Mouse (Mus musculus) myocyte (in vitro differentiated cells): ENCODE data around the gene Rrnad1. TPM values are rescaled to one million over a fixed set of nuclear protein-coding genes. Genes with fewer than 3 reads are reported as not detected.
A peak's percentile ranks its signal among the peaks of the same experiment; 100 is the strongest.
"Not testable (repeated sequence)": the region's sequence is repeated elsewhere in the genome, so short reads cannot be mapped to it uniquely, and the experiment has no call there.

ENCODE experiments used
- H3K27me3 ChIP-seq: one replicate; pipeline ENCODE4 v1.6.1; 2011; ENCODE audit not compliant: control insufficient read depth, insufficient read depth, insufficient read length
- H3K36me3 ChIP-seq: one replicate; pipeline ENCODE4 v1.6.1; 2011; ENCODE audit not compliant: control insufficient read depth, insufficient read depth
- H3K4me2 ChIP-seq: one replicate; pipeline ENCODE4 v1.6.1; 2011; ENCODE audit warnings: low read depth, control low read depth
- H3K4me3 ChIP-seq: one replicate; pipeline ENCODE4 v1.5.1; 2011; ENCODE audit warnings: mild to moderate bottlenecking, control low read depth, moderate library complexity
- H3K79me2 ChIP-seq: one replicate; pipeline ENCODE4 v1.6.1; 2011; ENCODE audit not compliant: control insufficient read depth, insufficient read depth
- H3ac ChIP-seq: one replicate; pipeline ENCODE4 v1.6.1; 2011; ENCODE audit not compliant: control insufficient read depth, insufficient read length
- CEBPB ChIP-seq: IDR thresholded peaks from 2 replicates; pipeline ENCODE4 v1.6.1; 2011; ENCODE audit warnings: mild to moderate bottlenecking, moderate library complexity; ENCODE audit not compliant: poor library complexity, insufficient read depth, severe bottlenecking
- E2F4 ChIP-seq: IDR thresholded peaks from one replicate; pipeline ENCODE4 v1.6.1; 2011; ENCODE audit warnings: mild to moderate bottlenecking, control low read depth, moderate library complexity; ENCODE audit not compliant: insufficient read depth
- MAX ChIP-seq: IDR thresholded peaks from one replicate; pipeline ENCODE4 v1.6.1; 2011; ENCODE audit warnings: low read depth, mild to moderate bottlenecking, control low read depth
- MYOD1 ChIP-seq, 3 experiments: IDR thresholded peaks; one replicate each; pipeline ENCODE4 v1.6.1; 2011; ENCODE audit warnings: control low read depth in 2 of 3, low read depth in 2 of 3, mild to moderate bottlenecking in 2 of 3, moderate library complexity in 1 of 3; ENCODE audit not compliant: insufficient read length in 2 of 3, control insufficient read depth in 1 of 3
- MYOG ChIP-seq, 3 experiments: IDR thresholded peaks; one replicate each; pipeline ENCODE4 v1.6.1; 2011; ENCODE audit warnings: control low read depth in 2 of 3, low read depth in 2 of 3, mild to moderate bottlenecking in 2 of 3; ENCODE audit not compliant: insufficient read length in 2 of 3, control insufficient read depth in 1 of 3, insufficient read depth in 1 of 3
- POLR2A ChIP-seq: IDR thresholded peaks from one replicate; pipeline ENCODE4 v1.6.1; 2011; ENCODE audit warnings: low read depth, mild to moderate bottlenecking, control low read depth, moderate library complexity; ENCODE audit not compliant: insufficient read length
- POLR2AphosphoS2 ChIP-seq: IDR thresholded peaks from one replicate; pipeline ENCODE4 v1.6.1; 2011; ENCODE audit warnings: low read depth, control low read depth; ENCODE audit not compliant: insufficient read length
- REST ChIP-seq: IDR thresholded peaks from one replicate; pipeline ENCODE4 v1.6.1; 2011; ENCODE audit warnings: mild to moderate bottlenecking, control low read depth, moderate library complexity; ENCODE audit not compliant: insufficient read depth, insufficient read length
- SRF ChIP-seq: IDR thresholded peaks from one replicate; pipeline ENCODE4 v1.6.1; 2011; ENCODE audit warnings: low read depth; ENCODE audit not compliant: control insufficient read depth, insufficient read length
- TCF12 ChIP-seq: IDR thresholded peaks from one replicate; pipeline ENCODE4 v1.6.1; 2011; ENCODE audit warnings: mild to moderate bottlenecking, control low read depth; ENCODE audit not compliant: poor library complexity, insufficient read depth, severe bottlenecking
- TCF3 ChIP-seq: IDR thresholded peaks from one replicate; pipeline ENCODE4 v1.6.1; 2011; ENCODE audit warnings: low read depth, control low read depth; ENCODE audit not compliant: insufficient read length
- USF1 ChIP-seq: IDR thresholded peaks from one replicate; pipeline ENCODE4 v1.6.1; 2011; ENCODE audit warnings: low read depth, mild to moderate bottlenecking, control low read depth, moderate library complexity
- polyA plus RNA-seq: library from polyadenylated mRNA; unstranded; fragments of >200 nt; fragmentation: generic; extraction: Trizol; gene quantifications from one replicate; pipeline ENCODE4 v1.2.1, GENCODE M21; 2012; ENCODE audit warnings: missing spikeins

Gene Rrnad1
- polyA plus RNA-seq, 1 experiment = 7.0 TPM

- Histone ChIP-seq H3K79me2 (peaks cover 51% of the 10 kb centered on the region), H3ac (peak overlapping the region; percentile 95)
- no peak for TF ChIP-seq USF1
- no peak for TF ChIP-seq E2F4
- TF ChIP-seq POLR2AphosphoS2 = no peak
- peak in 1 of 3 experiments; percentile 14 for TF ChIP-seq MYOG (IDR thresholded peaks at IDR 0.05; ENCODE audit: control insufficient read depth in 1 of 3, insufficient read depth in 1 of 3, insufficient read length in 2 of 3, low read depth in 2 of 3)
- TF ChIP-seq MAX = no peak
- TF ChIP-seq POLR2A = peak; percentile 14
- peak in 2 of 3 experiments; percentile 11 to 39 for TF ChIP-seq MYOD1 (IDR thresholded peaks at IDR 0.05; ENCODE audit: control insufficient read depth in 1 of 3, insufficient read length in 2 of 3, low read depth in 2 of 3)
Measured at GRCm38 (mm10) chr3:87906601-87906980, 23.9 kb downstream of the Rrnad1 start.

GRCm38 (mm10) chr3:87905880-87906485, 24.5 kb downstream of the Rrnad1 start, which contains the start of gene Hdgf:
TSS of gene Hdgf (plus strand) at chr3:87906321.
- no peaks in the 10 kb centered on the region for H3K27me3 ChIP-seq
- peaks cover 45% of the 10 kb centered on the region for H3K79me2 ChIP-seq
- TF ChIP-seq TCF12 (no peak), SRF (peak; percentile 78), USF1 (peak; percentile 76), E2F4 (peak; percentile 41), MYOG (IDR thresholded peaks at IDR 0.05; ENCODE audit: control insufficient read depth in 1 of 3, insufficient read depth in 1 of 3, insufficient read length in 2 of 3, low read depth in 2 of 3) (peak in 2 of 3 experiments; percentile 29 to 35), TCF3 (no peak), POLR2AphosphoS2 (peak; percentile 62), MYOD1 (IDR thresholded peaks at IDR 0.05; ENCODE audit: control insufficient read depth in 1 of 3, insufficient read length in 2 of 3, low read depth in 2 of 3) (no peak), POLR2A (peak; percentile 46), MAX (peak; percentile 45)
- no peaks in the 10 kb centered on the region for H3K36me3 ChIP-seq
- H3K4me3 ChIP-seq = peak within 1 kb of the TSS; percentile 76
- peak within 1 kb of the TSS; percentile 95 for H3ac ChIP-seq
- peak within 1 kb of the TSS; percentile 94 for H3K4me2 ChIP-seq

More at GRCm38 (mm10) chr3:87906601-87906980, 23.9 kb downstream of the Rrnad1 start:
- Histone ChIP-seq H3K27me3 (no peaks in the 10 kb centered on the region), H3K4me3 (peak overlapping the region; percentile 76), H3K36me3 (no peaks in the 10 kb centered on the region), H3K4me2 (no peak overlapping the region)

GRCm38 (mm10) chr3:87903821-87904220, 26.7 kb downstream of the Rrnad1 start:
- Histone ChIP-seq H3ac (no peak overlapping the region), H3K4me3 (no peak overlapping the region), H3K27me3 (no peaks in the 10 kb centered on the region), H3K36me3 (no peaks in the 10 kb centered on the region), H3K79me2 (peaks cover 23% of the 10 kb centered on the region), H3K4me2 (no peak overlapping the region)
- TF ChIP-seq MYOG (IDR thresholded peaks at IDR 0.05; ENCODE audit: control insufficient read depth in 1 of 3, insufficient read depth in 1 of 3, insufficient read length in 2 of 3, low read depth in 2 of 3) (no peak), MAX (no peak), TCF12 (no peak), POLR2A (no peak), USF1 (no peak)

GRCm38 (mm10) chr3:87901959-87902358, 28.6 kb downstream of the Rrnad1 start:
- H3K4me2 ChIP-seq, H3K36me3 ChIP-seq, H3K4me3 ChIP-seq, H3ac ChIP-seq, H3K27me3 ChIP-seq, H3K79me2 ChIP-seq: not testable (repeated sequence)

GRCm38 (mm10) chr3:87901036-87901624, 29.4 kb downstream of the Rrnad1 start:
- no peak overlapping the region for H3ac ChIP-seq
- H3K4me2 ChIP-seq = no peak overlapping the region
- no peak for TF ChIP-seq CEBPB
- no peak for TF ChIP-seq USF1
- TF ChIP-seq MYOD1 (IDR thresholded peaks at IDR 0.05; ENCODE audit: control insufficient read depth in 1 of 3, insufficient read length in 2 of 3, low read depth in 2 of 3) = no peak
- no peak for TF ChIP-seq POLR2AphosphoS2
- TF ChIP-seq MAX = no peak
- TF ChIP-seq MYOG (IDR thresholded peaks at IDR 0.05; ENCODE audit: control insufficient read depth in 1 of 3, insufficient read depth in 1 of 3, insufficient read length in 2 of 3, low read depth in 2 of 3) = no peak
- no peak for TF ChIP-seq POLR2A
- no peak for TF ChIP-seq TCF3
- TF ChIP-seq REST = no peak
- no peak for TF ChIP-seq E2F4
- no peak for TF ChIP-seq SRF

More at GRCm38 (mm10) chr3:87901036-87901624, 29.4 kb downstream of the Rrnad1 start:
- no peaks in the 10 kb centered on the region for H3K79me2 ChIP-seq
- no peaks in the 10 kb centered on the region for H3K27me3 ChIP-seq
- H3K4me3 ChIP-seq = no peak overlapping the region
- no peaks in the 10 kb centered on the region for H3K36me3 ChIP-seq
